Mouse (Mus musculus) neutrophil, adult 5-6 weeks (primary cell): ENCODE results near the gene Tpd52l2. TPM values are rescaled to one million over a fixed set of nuclear protein-coding genes. Genes with fewer than 3 reads are reported as not detected.

Source experiments
- ATAC-seq: fragments of 151-379, 151-347 bp; 2 replicates; pipeline ENCODE4 v1.8.0; 2017; ENCODE audit warnings: mild to moderate bottlenecking, moderate TSS enrichment; ENCODE audit not compliant: insufficient number of reproducible peaks, poor library complexity, low FRiP score, severe bottlenecking; ENCODE audit errors: extremely low read depth
- total RNA-seq: library from RNA; stranded (forward); fragments of 200-1000 nt; gene quantifications from 2 replicates; pipeline ENCODE4 v1.2.3, GENCODE M21; 2017

Tpd52l2 gene
- total RNA-seq, 1 experiment from 2014 or later = 54.2 TPM

GRCm38 (mm10) chr2:181522811-181523210 is 25.9 kb downstream of the Tpd52l2 start:
- peak; percentile 27; the same call in 1 of the 2 replicates for ATAC-seq

GRCm38 (mm10) chr2:181525526-181525925 is 28.6 kb downstream of the Tpd52l2 start:
- ATAC-seq = no peak

- no peak for ATAC-seq
These were observed 32.1 kb downstream of the Tpd52l2 start for GRCm38 (mm10) chr2:181529076-181529475.

DNA sequence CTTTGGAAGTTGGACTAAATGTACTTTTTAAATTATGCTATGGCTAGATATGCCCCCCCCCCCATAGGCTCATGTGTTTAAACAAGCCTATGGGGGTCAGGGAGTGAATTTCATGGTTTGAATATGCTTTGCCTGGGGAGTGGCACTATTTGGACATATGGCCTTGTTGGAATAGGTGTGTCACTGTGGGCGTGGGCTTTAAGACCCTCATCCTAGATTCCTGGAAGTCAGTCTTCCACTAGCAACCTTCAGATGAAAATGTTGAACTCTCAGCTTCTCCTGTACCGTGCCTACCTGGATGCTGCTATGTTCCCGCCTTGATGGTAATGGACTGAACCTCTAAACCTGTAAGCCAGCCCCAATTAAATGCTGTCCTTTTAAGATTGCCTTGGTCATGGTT is 35.6 kb downstream of the Tpd52l2 start:
- no peak for ATAC-seq

GRCm38 (mm10) chr2:181536410-181536809 is 39.5 kb downstream of the Tpd52l2 start:
- peak; percentile 86 for ATAC-seq

DNA sequence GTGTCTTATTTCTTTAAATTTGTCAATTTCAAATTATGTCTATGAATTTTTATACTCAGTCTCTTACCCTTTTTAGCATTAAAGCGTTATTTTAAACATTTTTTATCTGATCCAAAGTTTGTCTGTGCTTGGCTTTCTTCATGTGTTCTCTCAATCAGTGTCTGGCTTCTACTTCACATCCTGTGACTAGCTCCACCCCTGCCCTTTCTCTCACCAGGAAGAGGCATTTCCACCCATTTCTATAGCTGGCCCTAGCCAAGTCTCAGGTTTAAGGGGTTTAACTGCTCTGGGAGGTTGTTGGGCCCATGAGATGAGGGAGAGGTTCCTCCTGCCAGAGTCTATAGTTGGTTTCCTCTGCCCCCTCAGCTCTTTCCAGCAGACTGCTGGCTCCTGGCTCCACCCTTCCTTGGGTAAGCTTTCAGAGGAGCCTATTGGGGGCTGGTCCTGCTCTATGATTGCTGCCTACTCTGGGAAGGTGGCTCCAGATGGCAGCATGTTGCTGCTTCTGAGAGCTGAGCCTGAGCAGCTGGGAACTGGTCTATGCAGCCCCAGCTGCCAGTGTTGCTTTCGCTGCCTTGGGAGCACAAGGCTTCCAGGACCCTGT is 40.6 kb downstream of the Tpd52l2 start:
- ATAC-seq = no peak

- no peak for ATAC-seq
These were observed 44.9 kb downstream of the Tpd52l2 start for GRCm38 (mm10) chr2:181541761-181542380.

DNA sequence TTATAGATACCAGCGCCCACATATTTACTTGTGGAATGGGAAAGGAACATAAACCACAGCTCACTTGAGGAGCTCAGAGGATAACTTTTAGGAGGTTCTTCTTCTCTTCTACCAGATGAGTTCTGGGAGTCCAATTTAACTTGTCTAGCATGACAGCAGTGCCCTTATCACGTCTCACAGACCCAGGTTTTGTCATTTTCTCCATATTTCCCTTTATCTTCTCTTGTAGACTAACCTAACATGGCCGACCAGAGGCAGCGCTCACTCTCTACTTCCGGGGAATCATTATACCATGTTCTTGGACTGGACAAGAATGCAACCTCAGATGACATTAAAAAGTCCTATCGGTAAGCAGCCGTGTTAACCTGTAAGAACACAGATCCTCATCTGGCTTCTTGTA is 49.2 kb downstream of the Tpd52l2 start:
- no peak for ATAC-seq

DNA sequence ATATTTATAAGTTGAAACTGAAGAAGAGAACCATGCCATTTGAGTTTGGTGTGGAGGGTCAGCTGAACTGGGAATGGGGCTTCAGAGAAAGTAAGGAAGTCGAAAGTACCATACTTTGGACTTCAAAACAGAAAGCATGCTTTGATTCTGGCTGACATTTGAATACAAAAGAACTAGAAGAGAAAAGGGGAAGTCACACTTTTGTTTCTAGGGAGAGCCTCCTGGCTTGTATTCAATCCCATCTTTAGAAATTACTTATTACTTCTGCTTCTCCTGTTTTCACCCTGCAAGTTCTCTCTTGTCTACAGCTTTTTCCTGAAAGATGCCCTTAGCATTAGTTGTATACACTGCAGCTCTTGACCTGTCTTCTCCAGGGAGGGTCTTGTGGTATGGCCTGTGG is 51.3 kb downstream of the Tpd52l2 start:
- no peak for ATAC-seq

DNA sequence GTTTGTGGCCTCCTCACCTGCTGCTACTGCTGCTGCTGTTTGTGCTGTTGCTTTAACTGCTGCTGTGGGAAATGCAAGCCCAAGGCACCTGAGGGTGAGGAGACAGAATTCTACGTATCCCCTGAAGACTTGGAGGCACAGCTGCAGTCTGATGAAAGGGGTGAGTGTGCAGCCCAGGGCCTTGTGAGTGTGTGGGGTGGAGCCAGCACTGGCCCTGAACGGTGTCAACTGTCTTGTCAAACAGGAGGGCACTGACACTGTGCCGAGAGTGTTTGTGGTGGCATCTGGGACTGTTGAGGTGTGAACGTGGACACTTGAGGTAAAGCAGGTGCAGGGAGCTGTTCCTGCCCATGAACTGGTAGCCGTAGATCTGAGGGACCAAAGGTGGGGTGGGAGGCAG is 51.7 kb downstream of the Tpd52l2 start:
- ATAC-seq = 0 out of 2 replicates have a peak, but pooled peaks have one; percentile 17

DNA sequence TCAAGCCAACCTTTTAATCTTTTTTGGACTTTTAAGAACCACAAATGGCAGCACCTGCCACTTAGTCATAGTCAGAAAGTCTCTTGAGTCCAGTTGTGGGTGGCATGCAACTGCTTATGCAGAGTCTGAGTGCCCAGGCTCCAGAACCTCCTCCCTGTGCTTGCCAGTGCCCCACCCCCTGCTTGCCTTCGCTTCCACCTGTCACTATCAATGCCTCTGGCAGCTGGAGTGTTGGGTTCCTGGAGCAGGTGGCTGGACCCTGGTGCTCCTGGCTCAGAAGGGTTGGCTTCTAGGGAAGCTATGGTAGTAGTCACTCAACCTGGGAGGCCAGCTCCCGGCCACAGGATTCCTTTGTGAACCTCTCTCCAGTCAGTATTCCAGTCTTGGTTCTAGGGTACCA is 53.3 kb downstream of the Tpd52l2 start:
- ATAC-seq = no peak

- ATAC-seq = peak; percentile 45; the same call in 1 of the 2 replicates
These were observed 56.8 kb downstream of the Tpd52l2 start for GRCm38 (mm10) chr2:181553772-181554171.

- no peak for ATAC-seq
These were observed 70.4 kb downstream of the Tpd52l2 start for GRCm38 (mm10) chr2:181567338-181567737.

Other genes with a start within 250 kb of the Tpd52l2 start
- 47.4 and 57.6 TPM in 2 replicates for gene Gmeb2, start 209.1 kb upstream of the Tpd52l2 start, total RNA-seq
- gene Stmn3, start 182.6 kb upstream of the Tpd52l2 start, total RNA-seq = not detected in 2 replicates
- 49.7 and 51.6 TPM in 2 replicates for gene Rtel1, start 177.4 kb upstream of the Tpd52l2 start, total RNA-seq
- 81.7 and 86.8 TPM in 2 replicates for gene Zgpat, start 132.2 kb upstream of the Tpd52l2 start, total RNA-seq
- gene Arfrp1, start 131.7 kb upstream of the Tpd52l2 start, total RNA-seq = 61.3 and 74.3 TPM in 2 replicates
- gene Lime1, start 117.1 kb upstream of the Tpd52l2 start, total RNA-seq = 54.9 and 70.6 TPM in 2 replicates
- 0.74 and 1.0 TPM in 2 replicates for gene Zbtb46, start 37.7 kb upstream of the Tpd52l2 start, total RNA-seq
- 0.35 TPM in 1 of 2 replicates, not detected in the other for gene Abhd16b, start 3.9 kb upstream of the Tpd52l2 start, total RNA-seq
- gene Dnajc5, start 23.3 kb downstream of the Tpd52l2 start, total RNA-seq = 81.3 and 85.7 TPM in 2 replicates
- 142 and 143 TPM in 2 replicates for gene Uckl1, start 87.8 kb downstream of the Tpd52l2 start, total RNA-seq
- 103 and 106 TPM in 2 replicates for gene Prpf6, start 94.7 kb downstream of the Tpd52l2 start, total RNA-seq
- 24.6 and 26.6 TPM in 2 replicates for gene Zfp512b, start 95.7 kb downstream of the Tpd52l2 start, total RNA-seq
- gene Samd10, start 102.1 kb downstream of the Tpd52l2 start, total RNA-seq = 6.9 and 9.7 TPM in 2 replicates
- gene Gm29797, start 159.9 kb downstream of the Tpd52l2 start, total RNA-seq = not detected in 2 replicates
- not detected in 2 replicates for gene Sox18, start 174.5 kb downstream of the Tpd52l2 start, total RNA-seq
- 18.4 and 24.7 TPM in 2 replicates for gene Tcea2, start 183.2 kb downstream of the Tpd52l2 start, total RNA-seq
- 175 and 197 TPM in 2 replicates for gene Rgs19, start 196.8 kb downstream of the Tpd52l2 start, total RNA-seq
- not detected in 2 replicates for gene Lkaaear1, start 201.3 kb downstream of the Tpd52l2 start, total RNA-seq
- 0.49 and 0.81 TPM in 2 replicates for gene Oprl1, start 217.9 kb downstream of the Tpd52l2 start, total RNA-seq